Mouse (Mus musculus) activated CD4-positive, CD25-positive, alpha-beta regulatory T cell, adult 4 months (primary cell): Measurements from ENCODE around the gene Gm27179. TPM values are rescaled to one million over a fixed set of nuclear protein-coding genes. Genes with fewer than 3 reads are reported as not detected.
"Not testable (repeated sequence)": the region's sequence is repeated elsewhere in the genome, so short reads cannot be mapped to it uniquely, and the experiment has no call there.

ENCODE experiments used
- ATAC-seq: one replicate; pipeline ENCODE4 v1.8.0; 2017
- polyA plus RNA-seq, 2 experiments: library from polyadenylated mRNA; unstranded; fragments of 100-300 nt; shearing (Covaris generic); gene quantifications; one replicate each; pipeline ENCODE4 v1.2.1; 2017

Gm27179 gene
- not detected for polyA plus RNA-seq

DNA sequence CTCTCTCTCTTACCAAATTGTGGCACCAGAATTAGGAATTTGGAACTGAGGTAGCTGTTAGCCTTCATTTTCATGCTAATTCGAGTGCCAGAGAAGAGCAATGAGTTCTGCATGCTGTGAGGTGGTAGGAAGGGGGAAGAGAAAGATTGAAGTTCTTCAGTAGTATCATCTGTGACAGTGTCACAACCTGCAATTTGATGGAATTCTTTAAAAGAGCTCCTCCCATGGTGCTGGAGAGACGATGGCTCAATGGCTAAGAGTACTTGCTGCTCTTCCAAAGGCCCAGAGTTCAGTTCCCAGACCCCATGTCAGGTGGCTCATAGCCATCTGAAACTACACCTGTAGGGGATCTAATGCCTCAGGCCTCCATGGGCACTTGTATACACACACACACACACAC lies at the start of gene Gm27179:
Gene Gm27179, minus strand, starts transcription at position 101 of the 400 bp plus-strand sequence.
- not testable (repeated sequence) for ATAC-seq

DNA sequence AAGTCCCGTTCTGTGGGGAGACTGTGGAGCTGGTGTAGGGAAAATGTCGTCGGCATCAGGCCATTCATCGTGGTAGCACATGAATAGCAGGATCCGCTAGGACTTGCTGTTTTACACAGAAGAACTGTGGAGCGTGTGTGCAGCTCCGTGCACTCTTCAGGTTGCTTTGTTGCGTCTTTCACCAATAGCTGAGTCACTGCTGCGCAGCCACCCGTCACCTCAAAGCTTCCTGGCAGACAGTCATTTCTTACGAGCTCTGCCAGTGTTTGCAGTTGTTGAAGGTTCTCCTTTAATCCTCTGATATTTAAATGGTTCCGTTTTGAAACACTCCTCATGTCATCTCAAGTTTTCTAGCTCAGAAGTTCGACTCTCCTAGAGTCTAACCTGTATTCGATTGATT lies 45.2 kb upstream of the Gm27179 start:
- ATAC-seq, result not testable (repeated sequence)

DNA sequence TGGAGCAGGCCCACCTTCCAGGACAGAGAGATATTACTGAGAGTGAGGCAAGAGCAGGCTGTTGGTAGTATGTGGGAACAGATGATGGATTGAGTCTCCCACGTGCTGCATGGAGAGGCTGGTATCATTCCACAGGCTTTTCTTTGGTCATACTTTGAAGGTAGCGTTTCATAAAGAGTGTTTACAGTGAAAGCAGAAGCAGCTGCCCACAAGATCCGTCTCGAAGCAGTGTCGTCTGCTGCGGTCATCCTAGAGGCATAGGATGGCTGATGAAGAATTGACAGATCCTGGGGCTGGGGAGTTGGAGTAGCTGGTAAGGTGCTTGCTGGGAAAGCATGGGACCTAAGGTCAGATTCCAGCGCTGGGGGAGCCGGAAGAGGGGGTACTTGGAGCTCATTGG lies 44.5 kb upstream of the Gm27179 start:
- not testable (repeated sequence) for ATAC-seq

DNA sequence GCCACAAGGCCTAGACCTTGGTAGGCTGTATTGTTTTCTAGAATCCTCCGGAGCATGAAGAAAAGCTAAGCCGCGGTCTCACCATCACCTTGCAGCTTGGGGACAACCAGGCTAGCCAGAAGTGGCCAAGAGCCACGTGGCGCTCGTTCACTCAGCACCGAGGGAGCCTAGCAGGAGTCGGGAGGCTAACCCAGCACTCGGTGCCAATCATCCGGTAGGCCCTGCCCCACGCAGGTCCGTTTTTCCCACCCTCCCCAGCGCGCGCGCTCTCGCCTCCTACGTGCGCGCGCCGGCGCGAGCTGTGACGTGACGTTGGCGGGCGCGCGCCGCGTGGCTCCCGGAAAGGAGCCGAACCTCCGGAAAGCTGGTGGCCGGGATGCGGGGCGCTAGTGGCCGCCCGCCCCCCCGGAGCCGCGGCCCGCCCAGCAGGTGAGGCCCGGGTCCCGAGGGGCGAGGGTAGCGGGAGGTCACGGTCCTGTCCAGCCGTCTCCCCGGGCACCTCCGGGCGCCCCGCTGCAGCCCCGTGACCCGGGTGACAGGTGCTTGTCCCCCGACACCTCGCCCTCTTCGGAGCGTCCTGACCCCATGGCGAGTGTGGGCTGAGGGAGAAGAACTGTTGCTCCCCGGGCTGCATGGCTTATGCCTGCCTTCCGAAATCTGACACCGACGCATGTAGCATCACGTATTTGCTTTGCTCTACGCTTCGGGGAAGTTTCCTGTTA lies 42.9 kb upstream of the Gm27179 start, which contains the start of gene Entpd4b:
Gene Entpd4b, plus strand, starts transcription at position 315 of the 722 bp plus-strand sequence.
- ATAC-seq, result peak; percentile 77

DNA sequence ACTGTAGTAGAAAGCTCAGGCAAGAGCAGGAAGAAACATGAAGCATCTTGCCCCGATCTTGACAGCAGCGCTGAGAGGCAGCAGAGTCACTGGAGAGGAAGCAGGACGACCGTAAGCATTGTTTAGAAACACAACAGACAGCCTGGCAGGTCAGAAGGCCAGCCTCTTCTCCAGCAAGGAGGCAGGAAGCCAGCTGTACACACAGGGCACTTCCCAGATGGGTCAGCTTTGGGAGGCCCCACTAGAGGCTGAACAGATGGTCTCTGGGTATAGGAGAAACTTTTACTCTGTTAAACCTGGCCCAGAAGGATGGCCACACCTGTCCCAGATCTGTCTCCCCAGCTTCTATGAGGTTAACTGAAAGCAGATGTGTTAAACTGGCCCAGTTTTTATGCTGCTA lies 35.0 kb upstream of the Gm27179 start:
- ATAC-seq, result not testable (repeated sequence)

DNA sequence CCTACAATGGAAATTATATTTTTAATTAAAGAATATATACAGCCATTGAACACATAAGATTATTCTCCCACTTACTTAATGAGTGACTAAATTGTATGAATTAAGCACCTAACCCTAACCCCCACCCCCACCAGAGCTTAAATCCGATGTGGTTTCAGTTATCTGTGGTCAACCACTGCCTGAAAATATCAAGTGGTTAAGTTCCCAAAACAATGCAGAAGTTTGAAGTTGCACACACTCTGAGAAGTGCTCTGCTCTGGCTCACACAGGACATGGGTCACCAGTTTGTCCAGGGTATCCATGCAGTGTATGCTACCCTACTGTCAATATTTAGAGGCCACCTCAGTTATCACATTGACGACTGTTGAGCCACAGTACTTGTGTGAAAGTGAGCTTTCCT lies 32.7 kb upstream of the Gm27179 start:
- ATAC-seq, result not testable (repeated sequence)

DNA sequence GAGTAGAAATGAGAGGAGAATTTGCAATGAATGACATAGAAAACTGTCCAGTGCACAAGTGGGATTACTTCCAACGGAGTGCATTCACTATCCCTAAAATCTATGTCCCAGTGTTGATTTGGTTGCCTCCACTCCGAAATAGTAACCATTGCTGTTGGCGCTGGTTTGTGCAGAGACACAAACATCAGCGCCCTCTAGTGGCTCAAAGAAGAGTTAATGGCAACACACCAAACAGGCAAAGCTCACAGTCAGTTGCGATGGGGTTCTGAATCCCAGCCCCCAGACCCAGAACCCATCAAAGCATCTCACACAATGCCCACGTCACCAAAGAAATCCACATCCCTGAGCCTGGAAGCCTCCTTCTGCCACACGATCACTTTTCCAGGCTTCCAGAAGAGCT lies 31.7 kb upstream of the Gm27179 start:
- peak; percentile 52 for ATAC-seq

DNA sequence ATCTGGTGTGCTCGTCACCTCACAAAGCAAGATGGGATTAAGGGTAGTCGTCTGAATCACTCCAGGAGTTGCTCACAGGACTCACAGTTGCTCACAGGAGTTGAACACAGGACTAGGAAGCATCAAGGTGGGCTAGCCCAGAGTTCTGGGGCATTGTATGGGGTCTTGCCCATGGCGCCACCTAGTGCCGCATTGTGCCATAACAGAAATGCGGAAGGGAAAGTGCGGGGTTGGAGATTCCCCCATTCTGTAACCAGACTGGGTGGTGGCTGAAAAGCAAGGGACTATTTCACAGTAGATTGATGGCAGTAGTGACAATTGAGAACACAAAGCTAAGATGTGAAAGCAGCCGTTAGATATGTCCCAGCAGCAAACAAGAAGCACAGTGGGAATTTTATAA lies 30.3 kb upstream of the Gm27179 start:
- not testable (repeated sequence) for ATAC-seq

DNA sequence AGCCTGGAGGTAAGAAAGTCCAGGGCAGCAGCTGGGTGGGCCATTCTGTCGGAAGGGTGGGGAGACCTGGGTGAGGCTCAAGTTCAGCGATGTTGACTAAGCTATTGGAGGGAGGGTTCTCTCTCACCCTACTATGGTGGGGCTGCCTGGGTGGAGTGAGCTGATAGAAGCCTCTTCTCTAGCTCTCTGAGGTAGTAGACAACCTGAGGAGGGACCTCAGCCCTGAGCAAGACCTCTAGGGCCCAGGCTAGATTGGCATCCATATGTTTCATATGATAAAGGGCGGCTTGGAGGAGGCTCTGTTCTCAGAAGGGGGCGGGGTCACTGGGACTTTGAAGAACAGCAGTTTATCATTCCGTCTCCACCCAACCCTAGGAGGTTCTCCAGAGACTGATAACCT lies 27.8 kb upstream of the Gm27179 start:
- not testable (repeated sequence) for ATAC-seq

DNA sequence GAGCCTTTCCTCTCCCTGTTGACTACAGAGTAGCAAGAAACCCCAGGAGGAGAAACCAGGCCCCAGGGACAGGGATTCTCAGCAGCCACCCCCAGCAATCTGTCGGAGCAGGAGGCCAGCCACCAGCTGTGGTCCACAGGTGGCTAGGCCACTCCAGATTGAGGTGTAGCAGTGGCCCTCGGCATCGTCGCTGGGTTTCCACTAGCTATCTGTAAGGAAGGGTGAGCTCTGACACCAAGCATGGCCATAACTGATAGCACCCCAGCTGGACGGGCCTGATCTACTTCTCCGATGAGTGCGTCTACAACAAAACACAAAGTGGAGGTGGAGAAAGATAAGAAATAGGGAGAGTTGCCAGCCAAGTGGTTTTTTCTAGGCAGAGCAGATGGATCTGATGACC lies 24.2 kb upstream of the Gm27179 start:
- not testable (repeated sequence) for ATAC-seq

DNA sequence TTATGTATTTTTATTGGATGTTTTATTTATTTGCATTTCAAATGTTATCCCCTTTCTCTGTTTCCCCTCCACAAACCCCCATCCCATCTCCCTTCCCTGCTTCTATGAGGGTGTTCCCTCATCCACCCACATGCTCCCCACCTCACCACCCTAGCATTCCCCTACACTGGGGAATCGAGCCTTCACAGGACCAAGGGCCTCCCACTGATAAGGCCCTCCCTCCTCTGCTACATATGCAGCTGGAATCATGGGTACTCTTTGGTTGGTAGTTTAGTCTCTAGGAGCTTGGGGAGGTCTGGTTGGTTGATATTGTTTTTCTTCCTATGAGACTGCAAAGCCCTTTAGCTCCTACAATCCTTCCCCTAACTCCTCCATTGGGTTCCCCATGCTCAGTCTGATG lies 13.9 kb upstream of the Gm27179 start:
- ATAC-seq, result not testable (repeated sequence)

DNA sequence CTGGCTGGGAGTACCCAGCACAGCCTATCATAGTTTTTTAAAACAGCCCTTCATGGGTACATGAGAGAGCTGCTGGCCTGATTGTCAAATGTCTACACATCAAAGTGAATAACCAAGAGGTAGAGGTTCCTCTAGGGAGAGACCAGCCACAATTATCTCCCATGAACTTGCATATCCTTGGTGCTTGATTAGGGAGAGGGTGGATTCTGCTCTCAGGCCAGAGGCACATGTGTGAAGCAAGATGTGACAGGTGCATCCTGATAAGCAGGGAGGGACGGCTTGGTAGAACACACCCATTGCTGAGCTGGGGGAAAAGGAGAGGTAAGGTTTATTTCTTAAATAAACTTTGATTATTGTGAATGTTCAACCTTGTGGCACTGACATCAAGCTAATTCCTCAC lies 10.7 kb upstream of the Gm27179 start:
- ATAC-seq, result not testable (repeated sequence)

DNA sequence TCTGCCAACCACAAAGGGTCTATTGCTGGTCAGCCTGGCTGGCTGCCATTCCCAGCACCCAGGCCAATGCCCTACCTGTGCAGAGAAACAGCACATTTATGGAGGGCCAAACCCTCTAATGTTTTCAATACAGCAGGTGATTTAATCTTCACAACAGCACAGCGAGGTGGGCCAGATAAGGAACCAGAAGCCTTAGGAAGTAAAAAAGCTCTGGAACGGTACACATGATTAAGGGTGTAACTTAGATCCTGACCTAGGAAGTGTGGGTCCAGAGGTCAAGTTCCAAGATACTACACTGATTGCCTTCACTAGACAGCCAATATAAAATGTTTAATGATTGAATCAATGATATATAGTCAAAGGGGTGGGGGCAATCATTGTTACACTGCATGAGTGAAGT lies 8.5 kb upstream of the Gm27179 start:
- ATAC-seq, result not testable (repeated sequence)

DNA sequence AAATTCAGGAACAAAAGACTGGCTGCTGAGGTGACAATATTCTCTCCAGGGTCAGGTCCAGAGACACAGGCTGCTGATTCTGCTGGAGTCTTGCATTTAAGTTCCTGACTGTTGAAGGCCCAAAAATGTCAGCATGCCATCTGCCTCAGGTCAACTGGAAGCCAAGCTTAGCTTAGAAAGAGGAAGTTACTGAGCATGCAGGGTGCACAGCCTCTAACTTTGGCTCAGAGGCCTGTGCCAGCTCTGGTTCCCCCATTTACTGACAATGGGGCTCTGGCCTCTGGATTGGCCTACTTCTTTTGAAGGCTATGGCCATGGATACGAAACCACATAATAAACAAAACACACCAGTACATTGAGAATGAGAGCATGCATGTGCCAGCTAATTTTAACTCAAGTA lies 5.3 kb downstream of the Gm27179 start:
- not testable (repeated sequence) for ATAC-seq

DNA sequence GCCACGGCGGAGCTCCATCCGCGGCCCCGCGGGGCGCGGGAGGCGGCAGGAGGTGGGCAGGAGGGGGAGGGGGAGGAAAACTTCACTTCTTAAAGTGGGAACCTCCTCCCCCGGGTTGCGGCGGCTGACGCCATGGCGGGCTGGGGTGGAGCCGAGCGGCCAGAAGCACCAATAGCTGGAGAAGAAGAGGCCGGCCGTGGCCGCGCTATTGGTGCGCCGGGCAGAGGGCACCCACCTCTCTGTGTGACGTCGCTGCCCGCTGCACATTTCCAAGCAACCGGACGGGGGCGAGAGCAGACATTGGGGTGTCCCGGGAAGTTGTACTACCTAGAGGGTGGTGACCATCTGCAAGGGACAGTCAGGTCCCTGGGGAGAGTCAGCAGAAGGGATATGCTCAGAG lies 9.2 kb downstream of the Gm27179 start, which contains the start of gene Gm16867:
Gene Gm16867, minus strand, starts transcription at position 189 of the 400 bp plus-strand sequence.
- ATAC-seq, result peak; percentile 92

DNA sequence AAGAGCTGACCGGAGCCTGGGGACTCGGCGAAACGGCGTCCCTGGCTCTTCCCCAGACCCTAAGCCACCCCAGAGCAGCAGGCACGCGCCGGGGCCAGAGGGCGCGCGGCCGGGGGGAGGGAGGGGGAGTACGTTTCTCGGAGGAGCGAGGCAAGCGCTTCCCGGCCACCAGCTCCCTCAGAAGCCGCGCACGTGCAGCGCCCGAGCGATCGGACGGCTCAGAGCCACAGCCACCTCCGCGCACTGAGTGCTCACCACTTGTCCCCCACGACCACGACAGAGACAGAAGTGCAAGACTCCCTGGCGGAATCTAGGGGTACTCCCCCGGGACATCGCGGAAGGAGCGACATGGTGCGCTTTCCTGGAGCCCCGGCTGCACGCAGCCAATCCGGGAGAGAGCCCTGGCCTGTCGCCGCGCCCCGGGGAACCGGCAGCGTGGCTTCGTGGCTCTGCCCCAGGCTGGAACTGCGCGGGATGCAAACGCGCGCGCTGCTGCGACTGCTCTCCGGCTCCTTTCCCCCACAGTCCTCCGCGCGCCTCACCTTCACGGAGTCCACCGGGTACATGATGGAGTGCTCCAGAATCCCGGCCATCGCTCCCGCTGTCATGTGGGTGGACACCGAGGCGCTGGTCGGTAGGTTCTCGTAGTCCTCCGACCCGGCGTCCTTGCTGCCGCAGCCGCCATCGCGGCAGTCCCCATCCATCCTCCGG lies 9.8 kb downstream of the Gm27179 start:
- ATAC-seq, result peak; percentile 55

DNA sequence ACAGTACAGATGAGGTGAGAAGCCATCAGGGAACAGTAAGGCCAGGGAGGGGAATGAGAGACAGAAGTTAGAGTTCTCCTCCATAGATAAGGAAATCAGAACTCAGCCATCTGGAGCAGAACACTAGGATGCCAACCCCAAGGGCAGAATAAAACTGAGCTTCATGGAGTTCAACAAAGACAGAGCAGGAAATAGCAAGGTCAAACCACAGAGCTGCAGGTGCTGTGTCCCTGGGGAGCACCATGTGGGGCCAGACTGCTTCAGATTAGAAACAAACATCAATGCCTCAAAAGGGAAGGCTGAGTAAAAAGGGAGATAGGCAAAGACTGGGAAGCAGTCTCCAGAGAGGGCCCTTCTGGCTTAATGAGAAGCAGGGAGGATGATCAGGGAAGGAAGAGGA lies 16.1 kb downstream of the Gm27179 start:
- not testable (repeated sequence) for ATAC-seq

DNA sequence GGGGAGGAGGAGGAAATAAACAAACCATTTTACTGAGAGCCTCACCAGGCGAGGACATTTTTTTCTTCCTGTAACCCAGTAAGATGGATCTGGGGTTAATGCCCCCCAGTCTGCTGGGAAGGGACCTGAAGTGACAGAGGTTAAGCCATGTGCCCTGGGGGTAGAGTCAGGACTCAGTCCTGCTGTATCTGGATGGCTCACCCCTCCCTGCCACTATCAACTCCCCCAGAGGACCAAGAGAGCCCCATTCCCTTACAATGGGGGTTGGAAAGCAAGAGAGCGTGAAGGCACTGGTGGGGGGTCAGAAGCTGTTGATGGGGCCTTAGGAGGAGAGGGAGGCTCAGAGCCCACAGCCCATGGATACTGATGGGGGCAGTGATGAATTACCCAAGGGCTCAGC lies 17.4 kb downstream of the Gm27179 start:
- ATAC-seq, result not testable (repeated sequence)

DNA sequence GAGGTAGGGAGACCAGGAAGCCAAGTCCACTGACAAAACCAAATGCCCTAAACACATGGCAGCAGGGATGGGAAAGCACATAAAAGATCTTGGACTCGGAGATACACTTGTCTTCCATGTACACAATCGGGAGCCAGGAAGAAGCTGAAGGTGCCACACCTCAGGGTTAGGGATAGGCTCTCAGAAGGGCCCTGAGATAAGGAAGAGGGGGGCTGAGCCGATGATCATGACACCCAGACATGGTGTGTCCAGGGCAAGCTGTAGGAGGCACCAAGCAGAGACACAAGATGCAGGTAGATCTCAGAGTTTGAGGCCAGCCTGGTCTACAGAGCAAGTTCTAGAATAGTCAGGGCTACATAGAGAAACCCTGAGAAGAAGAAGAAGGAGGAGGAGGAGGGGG lies 17.8 kb downstream of the Gm27179 start:
- not testable (repeated sequence) for ATAC-seq

DNA sequence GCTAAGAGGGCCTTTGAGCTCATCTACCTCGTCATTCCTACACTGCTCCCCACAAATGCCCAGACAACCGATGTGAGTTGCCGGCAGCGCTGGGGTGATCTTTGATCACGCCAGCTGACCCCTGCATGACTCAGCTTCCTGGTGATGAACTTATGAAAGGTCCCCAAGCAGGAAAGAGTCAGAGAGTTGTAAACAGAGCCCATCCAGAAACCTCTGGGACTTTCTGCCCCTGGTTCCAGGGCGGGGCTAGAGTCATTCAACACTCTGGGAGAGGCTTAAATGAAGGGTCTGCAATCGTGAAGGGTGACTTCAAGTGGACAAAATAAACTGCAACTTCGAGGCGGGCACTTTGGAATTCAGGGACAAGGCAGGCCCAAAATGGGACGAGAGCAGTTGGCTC lies 24.3 kb downstream of the Gm27179 start:
- not testable (repeated sequence) for ATAC-seq

DNA sequence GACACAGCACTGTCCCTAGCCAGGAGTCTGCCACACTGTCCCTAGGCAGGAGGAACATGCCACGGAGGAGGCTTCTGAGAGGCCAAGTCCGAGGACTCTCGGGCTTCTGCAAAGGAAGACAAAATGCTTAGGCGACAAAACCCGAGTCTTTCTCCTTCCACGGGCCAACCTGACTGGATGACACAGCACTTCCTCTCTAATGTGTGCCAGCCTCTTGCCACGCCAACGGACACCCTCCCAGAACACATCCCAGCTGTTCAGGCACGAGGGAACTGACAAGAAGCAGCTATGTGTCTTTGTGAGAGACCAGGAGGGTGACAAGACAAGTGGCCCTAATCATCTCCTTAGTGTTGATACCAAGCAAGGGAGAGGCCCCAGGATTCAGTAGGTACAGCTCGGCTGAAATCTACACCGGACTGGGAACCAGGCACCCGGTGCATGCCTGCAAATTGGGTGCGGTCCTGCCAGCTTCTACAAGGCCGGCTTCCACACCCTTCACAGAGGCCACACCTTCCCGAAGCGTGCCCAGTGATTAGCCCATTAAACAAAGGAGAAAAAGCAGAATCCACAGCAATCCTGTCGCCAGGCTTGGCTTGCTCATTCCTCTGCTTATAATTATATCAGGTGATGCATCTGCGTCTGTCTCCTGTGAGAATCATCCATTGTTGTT lies 26.7 kb downstream of the Gm27179 start:
- ATAC-seq, result not testable (repeated sequence)

DNA sequence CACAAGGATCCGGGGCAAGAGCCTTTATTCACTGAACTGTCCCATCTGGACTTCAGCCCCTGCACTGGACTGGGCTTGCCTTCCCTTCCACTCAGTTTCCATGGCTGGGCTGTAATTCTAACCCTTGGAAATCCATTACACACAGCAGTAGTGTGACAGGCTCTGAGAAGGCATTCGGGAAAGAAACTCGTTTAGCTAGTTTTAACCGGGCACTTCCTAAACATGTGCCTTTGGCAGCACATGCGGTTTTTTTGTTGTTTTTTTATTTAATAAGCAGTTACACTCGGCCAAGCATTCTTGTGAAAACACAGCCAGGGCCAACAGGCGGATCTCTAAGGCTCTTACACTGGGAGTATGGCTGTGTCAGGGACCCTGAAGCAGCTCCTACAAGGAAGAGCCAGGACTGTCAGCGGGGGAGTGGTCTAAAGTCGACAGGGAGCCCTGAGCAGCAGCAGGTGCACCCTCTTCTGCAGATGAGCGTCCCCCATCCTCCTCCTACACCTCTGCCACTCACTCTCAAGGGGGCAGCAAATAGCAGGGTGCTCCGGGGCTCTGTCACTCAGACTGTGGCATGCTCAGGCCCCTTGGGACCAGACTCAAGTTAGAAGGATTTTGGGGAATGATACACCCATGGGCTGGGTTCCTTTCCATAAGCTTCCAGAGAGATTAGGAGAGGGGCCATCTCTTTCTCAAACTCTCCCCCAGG lies 38.3 kb downstream of the Gm27179 start:
- ATAC-seq, result not testable (repeated sequence)

DNA sequence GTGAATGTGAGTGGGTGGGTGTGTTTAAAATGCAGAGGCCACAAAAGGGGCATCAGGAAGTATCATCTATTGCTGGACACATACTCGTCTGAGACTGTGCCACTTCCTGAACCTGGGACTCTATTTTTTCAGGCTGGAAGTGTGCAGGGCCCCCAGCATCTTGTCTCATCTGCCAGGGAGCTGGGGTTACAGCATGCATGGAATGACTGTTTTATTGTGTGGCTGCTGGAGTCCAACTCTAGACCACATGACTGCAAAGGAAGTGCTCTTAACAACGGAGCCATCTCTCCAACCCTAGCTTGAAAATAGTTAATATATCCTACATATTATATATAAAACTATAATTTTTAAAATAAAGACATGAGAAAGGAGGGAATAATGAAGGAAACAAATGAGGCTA lies 39.0 kb downstream of the Gm27179 start:
- ATAC-seq, result not testable (repeated sequence)
